Mouse (Mus musculus) cerebellum, adult 9-10 months (tissue): Measurements from ENCODE around the gene Tns4.

Experiments used
- DNase-seq: peaks from one replicate; pipeline ENCODE4 v3.0.0; 2022

Gene Tns4

DNA sequence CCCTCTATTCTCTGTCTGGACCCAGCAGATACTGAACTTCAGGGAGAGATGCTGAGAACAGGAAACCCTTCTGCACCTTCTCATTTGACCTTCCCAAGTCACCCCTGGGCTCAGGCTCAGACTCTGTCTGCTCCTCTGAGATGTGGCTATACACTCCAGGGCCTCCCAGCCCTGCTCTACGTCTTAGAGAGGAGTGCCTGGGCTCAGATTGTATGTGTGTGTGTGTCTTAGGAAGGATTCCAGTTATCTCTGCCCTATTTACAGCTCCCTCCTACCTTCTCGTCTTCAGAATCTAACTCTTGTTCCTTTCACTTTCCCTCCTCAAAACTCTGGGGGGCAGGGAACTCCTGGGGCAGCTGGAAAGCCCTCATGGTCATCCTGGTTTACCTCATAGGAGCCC is 620 bp downstream of the Tns4 start:
- no peak for DNase-seq

DNA sequence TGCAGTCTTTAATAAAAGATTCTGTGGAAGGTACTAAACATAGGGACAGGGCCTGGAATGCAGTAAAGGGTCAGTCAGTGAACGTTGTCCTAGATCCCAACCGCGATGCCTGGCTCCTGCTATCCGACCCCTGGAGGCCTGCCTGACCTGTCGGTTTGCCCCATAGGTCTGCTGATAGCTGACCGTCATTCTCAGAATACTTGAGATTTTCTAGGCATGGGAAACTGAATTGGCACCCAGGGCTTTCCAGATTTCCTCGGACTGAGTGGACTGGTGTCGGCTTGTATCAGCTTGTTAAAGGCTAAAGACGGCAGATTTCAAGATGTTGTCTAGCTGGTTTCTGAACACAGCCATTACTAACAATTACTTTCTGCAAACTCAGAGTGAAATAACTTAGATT is 4.7 kb downstream of the Tns4 start:
- no peak for DNase-seq

DNA sequence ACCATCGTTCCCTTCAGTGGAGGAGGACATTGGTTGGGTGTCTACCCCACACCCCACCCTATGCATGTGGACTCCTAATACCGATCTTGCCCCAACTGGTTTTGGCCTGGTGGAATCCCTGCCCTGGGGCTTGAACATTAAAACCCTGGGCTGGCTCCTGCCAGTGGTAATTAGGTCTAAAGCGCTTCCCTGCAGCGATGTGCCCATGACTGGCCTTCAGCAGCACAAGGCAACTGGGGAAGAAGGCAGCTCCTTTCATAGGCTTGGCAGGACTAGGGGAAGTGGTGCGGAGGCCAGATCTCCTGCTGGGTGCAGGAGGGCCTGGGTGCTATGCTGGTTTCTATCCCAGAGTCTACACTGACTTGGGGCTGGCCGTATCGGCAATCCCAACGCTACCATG is 5.6 kb downstream of the Tns4 start:
- DNase-seq, result no peak

DNA sequence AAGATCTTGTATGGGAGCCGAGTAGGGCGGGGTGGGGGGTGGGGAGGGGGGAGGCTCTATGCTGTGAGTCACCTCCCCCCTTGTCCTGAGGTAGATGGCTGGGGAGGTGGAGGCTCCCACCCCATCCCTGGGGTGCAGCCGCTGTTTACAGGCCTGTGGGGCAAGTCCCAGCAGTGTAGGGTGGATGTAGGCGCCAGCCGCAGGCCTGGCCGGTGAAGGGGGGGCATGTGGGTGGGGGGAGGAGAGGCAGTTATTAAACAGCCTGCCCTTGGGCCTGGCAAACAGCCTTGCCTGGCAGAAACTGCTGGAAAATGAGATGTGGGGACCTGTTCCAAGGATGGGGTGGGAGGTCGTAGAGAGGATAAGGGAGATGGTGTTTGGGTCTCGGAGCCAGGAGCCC is 7.0 kb downstream of the Tns4 start:
- DNase-seq, result no peak

DNA sequence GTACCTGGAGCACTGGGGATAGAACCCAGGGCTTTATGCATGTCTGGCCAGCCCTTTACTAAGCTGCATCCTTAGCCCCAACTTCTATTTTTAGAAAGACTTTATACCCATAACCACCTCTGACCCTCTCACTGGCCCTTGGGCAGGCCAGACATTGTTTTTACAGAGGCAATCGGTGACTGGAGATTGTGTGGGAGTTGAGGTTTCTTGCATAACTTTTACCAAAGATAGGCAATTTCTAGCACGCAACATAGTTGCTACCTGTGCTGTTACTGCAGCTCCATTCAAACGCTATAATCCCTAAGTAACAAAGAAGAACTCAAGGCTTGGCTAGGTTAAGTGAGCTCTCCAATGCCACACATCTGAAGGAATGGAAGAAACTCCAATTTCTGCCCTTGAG is 7.5 kb downstream of the Tns4 start:
- no peak for DNase-seq

- DNase-seq, result no peak
Measured at GRCm38 (mm10) chr11:99080902-99081543, 8.1 kb downstream of the Tns4 start.

- no peak for DNase-seq
Measured at GRCm38 (mm10) chr11:99077869-99078268, 11.2 kb downstream of the Tns4 start.

DNA sequence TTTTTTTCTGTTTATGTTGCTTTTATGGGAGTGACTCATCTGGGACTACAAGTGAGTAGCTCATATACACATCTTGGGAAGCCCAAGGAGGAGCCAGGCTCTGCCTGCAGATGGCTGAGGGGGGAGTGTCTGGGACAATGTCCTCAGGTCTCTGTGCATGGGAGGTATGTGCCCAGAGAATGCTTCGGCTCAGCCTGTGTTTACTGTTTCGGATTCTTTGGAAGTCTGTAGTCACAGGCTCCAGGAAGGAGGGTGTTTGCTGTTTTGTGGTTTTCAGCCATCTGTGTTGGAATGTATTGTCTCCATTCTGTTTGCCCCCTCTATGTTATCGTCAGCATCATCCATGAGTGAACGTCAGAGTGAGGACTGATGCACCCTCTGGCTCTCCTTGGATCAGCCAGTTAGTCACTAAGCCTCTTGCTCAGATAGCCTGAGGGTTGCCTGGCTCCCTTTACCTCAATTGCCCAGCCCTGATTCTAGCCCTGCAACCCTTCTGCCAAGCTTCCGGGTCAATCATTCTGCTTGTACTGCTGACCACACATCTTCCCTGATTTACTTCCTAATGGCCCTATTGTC is 12.3 kb downstream of the Tns4 start:
- DNase-seq, result no peak

- DNase-seq, result no peak
Measured at GRCm38 (mm10) chr11:99073781-99074180, 15.3 kb downstream of the Tns4 start.

DNA sequence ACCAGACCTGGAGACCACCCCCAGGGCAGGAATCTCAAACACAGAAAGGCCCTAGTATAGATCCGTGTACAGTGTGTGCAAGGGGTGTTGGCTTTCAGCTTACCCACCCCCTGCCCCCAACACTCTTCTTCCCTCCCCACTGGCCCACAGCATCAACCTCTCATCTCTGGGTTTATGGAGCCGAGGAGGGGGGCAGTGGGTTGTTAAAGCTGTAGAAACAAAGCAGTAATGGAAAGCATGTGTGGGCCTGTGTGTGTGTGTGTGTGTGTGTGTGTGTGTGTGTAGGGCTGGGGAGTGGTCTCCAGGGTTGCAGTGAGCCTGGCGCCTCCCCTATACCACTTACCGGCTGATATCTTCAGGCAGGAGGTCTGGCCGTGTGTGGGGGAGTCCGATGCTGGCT is 17.2 kb downstream of the Tns4 start:
- no peak for DNase-seq

- DNase-seq, result no peak
Measured at GRCm38 (mm10) chr11:99068455-99068854, 20.7 kb downstream of the Tns4 start.

GRCm38 (mm10) chr11:99067591-99067990 is 21.5 kb downstream of the Tns4 start:
- no peak for DNase-seq

DNA sequence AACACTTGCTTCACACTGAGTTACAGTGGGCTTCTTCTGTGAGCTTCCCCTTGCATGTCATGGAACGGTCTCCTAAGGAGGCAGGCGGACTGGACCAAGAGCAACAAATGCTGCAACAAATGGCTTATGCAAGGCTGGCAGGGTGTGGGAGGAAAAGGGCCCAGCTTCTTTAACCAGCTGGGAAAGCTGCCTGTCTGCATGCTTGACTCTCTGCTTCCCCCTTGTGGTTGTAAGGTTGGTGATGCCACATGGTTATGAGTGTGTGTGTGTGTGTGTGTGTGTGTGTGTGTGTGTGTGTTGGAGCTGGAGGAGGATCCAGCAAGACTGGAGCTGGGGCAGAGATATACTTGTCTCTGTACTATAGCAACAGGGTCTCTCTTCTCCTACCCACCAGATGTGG is 23.1 kb downstream of the Tns4 start:
- peak; percentile 79 for DNase-seq

DNA sequence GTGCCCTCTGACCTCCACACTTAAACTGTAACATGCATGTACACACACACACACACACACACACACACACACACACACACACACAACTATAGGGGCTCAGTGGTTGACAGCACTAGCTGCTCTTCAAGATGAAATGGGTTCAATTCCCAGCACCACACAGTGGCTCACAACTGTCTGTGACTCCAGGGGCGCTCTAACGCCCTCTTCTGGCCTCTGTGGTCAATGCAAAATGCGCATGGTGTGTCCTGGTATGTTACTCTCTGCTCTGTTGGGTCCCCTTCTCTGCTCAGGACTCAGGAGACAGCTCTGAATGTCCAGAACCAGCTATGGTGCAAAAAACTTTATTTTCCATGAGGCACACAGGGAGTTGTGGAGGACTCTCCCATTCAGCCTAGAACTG is 23.8 kb downstream of the Tns4 start:
- DNase-seq, result no peak

GRCm38 (mm10) chr11:99063406-99064131 is 25.5 kb downstream of the Tns4 start:
- no peak for DNase-seq

DNA sequence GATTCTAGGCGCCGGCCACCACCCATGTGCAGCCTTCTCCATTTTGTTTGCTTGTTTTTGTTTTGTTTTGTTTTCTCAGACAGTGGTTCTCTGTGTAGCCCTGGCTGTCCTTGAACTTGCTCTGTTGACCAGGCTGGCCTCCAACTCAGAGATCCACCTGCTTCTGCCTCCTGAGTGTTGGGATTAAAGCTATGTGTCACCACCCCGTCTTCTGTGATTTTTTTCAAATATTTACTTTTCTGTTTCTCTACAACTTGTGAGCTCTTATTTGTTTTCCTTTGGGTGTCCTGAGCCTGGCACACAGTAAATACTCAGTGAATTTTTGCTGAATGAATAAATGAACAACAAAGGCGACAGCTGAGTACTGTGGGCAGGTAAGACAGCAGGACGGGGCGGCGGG is 26.4 kb downstream of the Tns4 start:
- DNase-seq, result no peak

GRCm38 (mm10) chr11:99060435-99060834 is 28.7 kb downstream of the Tns4 start:
- no peak for DNase-seq

GRCm38 (mm10) chr11:99055571-99056452 is 33.3 kb downstream of the Tns4 start:
- DNase-seq, result no peak

DNA sequence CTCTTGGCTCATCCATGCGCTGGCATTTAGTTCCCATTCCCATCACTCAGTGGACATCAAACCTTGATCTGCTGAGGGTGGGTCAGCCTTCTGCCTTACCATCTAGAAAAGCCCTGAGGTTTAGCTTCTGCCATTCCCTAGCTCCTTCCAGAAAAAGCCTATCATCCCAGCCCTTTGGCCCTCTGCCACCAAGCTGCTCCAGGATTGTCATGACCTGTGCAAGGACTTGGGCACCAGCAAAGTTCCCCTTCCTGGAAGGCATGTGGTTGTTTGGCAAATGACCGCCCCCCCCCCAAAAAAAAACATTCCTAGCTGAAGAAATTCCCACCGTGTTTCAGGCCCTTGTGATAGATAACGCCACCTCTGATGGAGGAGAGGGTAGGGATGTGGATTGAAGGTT is 34.0 kb downstream of the Tns4 start:
- no peak for DNase-seq

DNA sequence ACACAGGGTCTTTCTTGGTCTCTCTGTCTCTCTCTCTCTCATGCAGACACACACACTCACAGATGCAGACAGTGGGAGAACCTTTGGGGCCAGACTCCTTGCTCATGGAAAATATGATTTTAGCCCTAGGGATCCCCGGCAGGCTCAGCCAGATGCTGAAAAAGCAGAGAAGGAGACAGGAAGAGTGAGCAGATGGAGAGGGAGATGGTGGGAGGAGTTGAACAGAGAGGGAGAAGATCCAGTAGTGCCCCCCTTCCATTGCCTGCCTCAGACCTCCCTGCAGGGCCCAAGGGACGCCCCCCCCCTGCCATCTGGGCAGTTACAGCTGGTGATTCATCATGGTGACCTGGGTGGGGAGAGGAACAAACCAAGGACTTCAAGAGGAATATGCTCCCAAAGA is 41.5 kb downstream of the Tns4 start:
- no peak for DNase-seq

DNA sequence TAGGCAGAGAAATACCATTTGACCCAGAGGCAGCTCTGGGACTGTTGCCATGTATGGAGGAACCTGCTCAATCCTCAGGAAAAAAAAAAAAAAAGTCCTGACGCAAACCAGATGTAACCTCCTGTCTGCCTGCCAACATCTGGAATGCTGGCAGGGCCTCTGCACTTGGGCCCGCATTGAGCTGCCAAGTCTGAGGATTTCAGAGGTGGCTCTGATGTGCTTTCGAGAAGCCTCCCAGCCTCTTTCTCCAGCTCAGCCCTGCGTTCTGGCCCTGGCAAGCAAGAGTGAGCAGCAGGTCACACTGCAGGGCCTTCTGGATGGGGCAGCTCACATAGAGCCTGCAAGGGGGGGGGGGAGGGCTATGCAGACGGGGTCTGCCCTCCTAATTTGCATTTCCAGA is 42.0 kb downstream of the Tns4 start:
- no peak for DNase-seq

- DNase-seq, result no peak
Measured at GRCm38 (mm10) chr11:99045159-99045889, 43.8 kb downstream of the Tns4 start.

GRCm38 (mm10) chr11:99044306-99044705 is 44.8 kb downstream of the Tns4 start:
- no peak for DNase-seq
